Mouse (Mus musculus): Measurements from ENCODE around the gene Cchcr1. TPM values are rescaled to one million over a fixed set of nuclear protein-coding genes. Genes with fewer than 3 reads are reported as not detected.

Gene Cchcr1
- polyA plus RNA-seq, 1 experiment from 2014 or later: 19.7 TPM

DNA sequence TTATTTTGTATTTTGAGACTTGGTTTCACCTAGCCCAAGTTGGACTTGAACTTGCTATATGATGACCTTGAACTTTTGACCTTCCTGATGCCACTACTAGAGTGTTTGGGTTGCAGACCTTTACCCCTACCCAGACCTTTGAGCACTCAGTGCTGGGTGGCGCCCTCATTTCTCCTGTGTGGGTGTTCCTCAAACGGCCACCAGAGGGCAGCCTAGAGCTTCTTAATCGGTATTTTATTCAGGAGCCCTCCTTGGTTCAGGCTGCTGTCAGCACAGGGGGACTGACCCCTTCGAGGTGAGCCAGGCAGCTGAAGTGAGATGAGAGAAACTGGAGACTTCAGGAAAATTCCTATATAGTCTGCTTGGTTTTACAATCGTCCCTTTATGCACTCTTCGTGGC is 27.8 kb downstream of the Cchcr1 start:
- WGBS: 35% methylated on average over 6 of the region's 6 CpGs
- Histone ChIP-seq H3K9ac (no peak overlapping the region), H3K27ac (no peak overlapping the region), H3K4me3 (replicated peaks) (no peak overlapping the region), H3K27me3 (replicated peaks) (no peaks in the 10 kb centered on the region), H3K4me1 (peaks cover 8% of the 10 kb centered on the region), H3K4me2 (no peak overlapping the region), H3K36me3 (no peaks in the 10 kb centered on the region), H3K9me3 (no peaks in the 10 kb centered on the region)
- no peak for ATAC-seq (ENCODE audit: insufficient read depth, low FRiP score, low read depth)

DNA sequence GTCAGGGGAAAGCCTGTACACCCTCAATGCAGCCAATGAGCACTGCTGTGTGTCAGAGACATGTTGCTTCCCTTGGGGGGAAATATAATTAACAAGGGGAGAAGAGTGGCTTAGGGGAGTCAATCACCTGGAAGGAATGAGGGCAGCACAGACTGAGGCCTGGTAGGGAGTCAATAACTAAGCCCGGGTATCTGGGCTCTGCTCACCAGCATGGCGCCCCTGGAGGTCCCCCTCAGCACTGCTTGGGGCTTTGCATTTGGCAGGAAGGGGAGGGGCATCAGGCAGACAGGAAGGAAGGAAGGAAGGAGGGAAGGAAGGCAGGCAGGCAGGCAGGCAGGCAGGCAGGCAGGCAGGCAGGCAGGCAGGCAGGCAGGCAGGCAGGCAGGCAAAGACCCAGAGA is 30.6 kb downstream of the Cchcr1 start:
- H3K4me1 ChIP-seq: peaks cover 14% of the 10 kb centered on the region
- no peak overlapping the region for H3K4me2 ChIP-seq
- H3K27ac ChIP-seq: no peak overlapping the region
- no peaks in the 10 kb centered on the region for H3K36me3 ChIP-seq
- ATAC-seq (ENCODE audit: insufficient read depth, low FRiP score, low read depth): no peak
- no peaks in the 10 kb centered on the region for H3K27me3 ChIP-seq (replicated peaks)
- no peaks in the 10 kb centered on the region for H3K9me3 ChIP-seq
- 80% methylated on average over 2 of the region's 2 CpGs for WGBS
- no peak overlapping the region for H3K9ac ChIP-seq
- no peak overlapping the region for H3K4me3 ChIP-seq (replicated peaks)

DNA sequence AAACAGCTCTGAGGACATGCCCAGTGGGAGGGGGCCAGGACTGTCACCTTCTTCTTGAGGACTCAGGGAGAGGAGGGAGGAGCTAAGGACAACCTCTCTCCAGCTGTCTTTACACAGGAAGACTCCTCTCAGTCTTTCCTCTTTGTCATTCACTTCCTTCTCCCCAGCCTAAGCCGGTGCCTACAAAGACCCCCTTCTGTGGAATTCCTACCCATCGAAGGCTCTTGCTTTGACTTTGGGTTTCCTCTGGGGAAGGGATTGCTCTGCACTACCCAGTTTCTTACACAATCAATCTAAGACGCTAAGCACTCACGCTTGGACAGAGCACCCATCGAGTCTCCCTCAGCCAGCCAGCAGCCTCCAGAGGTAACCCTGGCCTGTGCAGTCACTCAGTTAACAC is 31.7 kb downstream of the Cchcr1 start:
- no peaks in the 10 kb centered on the region for H3K36me3 ChIP-seq
- no peak overlapping the region for H3K4me3 ChIP-seq (replicated peaks)
- WGBS: 29% methylated on average over 5 of the region's 5 CpGs
- H3K4me1 ChIP-seq: peaks cover 14% of the 10 kb centered on the region
- no peaks in the 10 kb centered on the region for H3K27me3 ChIP-seq (replicated peaks)
- H3K9me3 ChIP-seq: no peaks in the 10 kb centered on the region
- no peak overlapping the region for H3K9ac ChIP-seq
- H3K27ac ChIP-seq: peak overlapping the region; percentile 40; the same call in 1 of the 2 replicates
- ATAC-seq (ENCODE audit: insufficient read depth, low FRiP score, low read depth): no peak
- H3K4me2 ChIP-seq: no peak overlapping the region

DNA sequence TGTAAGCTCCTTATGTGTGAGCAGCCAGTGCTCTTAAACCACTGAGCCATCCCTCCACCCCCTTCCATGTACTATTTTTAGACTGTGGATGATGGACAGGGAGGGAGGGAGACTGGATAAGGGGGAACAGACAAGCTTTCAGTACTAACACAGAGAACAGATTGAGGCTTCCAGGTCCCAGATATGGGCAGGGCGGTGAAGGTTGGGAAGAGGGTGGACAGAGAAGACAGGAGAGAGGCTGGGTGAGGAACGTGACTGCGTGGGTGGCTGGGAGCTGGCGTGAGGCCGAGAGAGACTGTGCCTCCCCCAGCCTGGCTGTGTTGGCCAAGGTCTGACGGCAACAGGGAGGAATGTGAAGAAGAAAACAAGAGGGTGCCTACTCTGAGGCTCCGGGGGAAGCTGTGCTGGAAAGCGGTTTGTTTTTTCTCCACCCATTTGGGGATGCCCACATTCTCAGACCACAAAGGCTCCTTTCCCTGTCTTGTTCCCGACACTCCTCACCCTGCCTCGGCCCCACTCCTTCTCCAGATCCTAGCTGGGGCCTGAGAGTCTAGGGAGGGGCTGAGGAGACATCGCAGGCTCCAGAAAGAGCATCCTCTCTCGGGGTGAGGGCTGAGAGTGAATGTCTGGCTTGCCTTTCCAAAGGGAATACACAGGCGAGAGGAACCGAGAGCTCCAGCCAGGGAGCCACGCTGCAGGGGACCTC is 32.7 kb downstream of the Cchcr1 start:
- H3K9ac ChIP-seq: no peak overlapping the region
- H3K4me2 ChIP-seq: peak overlapping the region; percentile 39
- no peaks in the 10 kb centered on the region for H3K9me3 ChIP-seq

DNA sequence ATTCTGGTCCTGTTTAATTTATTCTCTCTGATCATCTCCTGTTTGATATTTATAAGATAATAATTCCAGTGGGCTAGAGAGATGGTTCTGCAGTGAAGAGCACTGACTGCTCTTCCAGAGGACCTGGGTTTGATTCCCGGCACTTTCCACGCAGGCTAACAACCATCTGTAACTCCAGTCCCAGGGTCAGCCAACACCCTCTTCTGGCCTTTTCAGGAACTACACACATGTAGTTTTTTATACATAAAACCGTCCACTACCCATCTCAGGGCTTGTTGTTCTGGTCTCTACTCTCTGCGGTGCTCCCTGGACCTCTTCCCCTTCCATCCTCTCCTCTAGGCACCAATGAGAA is 33.2 kb downstream of the Cchcr1 start:
- no peak overlapping the region for H3K9ac ChIP-seq
- H3K4me2 ChIP-seq: peak overlapping the region; percentile 39; the same call in 1 of the 2 replicates
- 93% methylated on average over 4 of the region's 4 CpGs for WGBS
- no peaks in the 10 kb centered on the region for H3K9me3 ChIP-seq
- H3K4me1 ChIP-seq: peaks cover 14% of the 10 kb centered on the region
- ATAC-seq (ENCODE audit: insufficient read depth, low FRiP score, low read depth): no peak; the same call in 1 of the 2 replicates
- H3K4me3 ChIP-seq (replicated peaks): no peak overlapping the region
- no peaks in the 10 kb centered on the region for H3K36me3 ChIP-seq
- peak overlapping the region; percentile 87 for H3K27ac ChIP-seq
- H3K27me3 ChIP-seq (replicated peaks): no peaks in the 10 kb centered on the region

More for the DNA sequence above, 32.7 kb downstream of the Cchcr1 start:
- Histone ChIP-seq H3K27ac (peak overlapping the region; percentile 87), H3K36me3 (no peaks in the 10 kb centered on the region), H3K4me3 (replicated peaks) (no peak overlapping the region), H3K27me3 (replicated peaks) (no peaks in the 10 kb centered on the region), H3K4me1 (peaks cover 14% of the 10 kb centered on the region)
- ATAC-seq (ENCODE audit: insufficient read depth, low FRiP score, low read depth): peak; percentile 62
- 29% methylated on average over 15 of the region's 15 CpGs for WGBS

DNA sequence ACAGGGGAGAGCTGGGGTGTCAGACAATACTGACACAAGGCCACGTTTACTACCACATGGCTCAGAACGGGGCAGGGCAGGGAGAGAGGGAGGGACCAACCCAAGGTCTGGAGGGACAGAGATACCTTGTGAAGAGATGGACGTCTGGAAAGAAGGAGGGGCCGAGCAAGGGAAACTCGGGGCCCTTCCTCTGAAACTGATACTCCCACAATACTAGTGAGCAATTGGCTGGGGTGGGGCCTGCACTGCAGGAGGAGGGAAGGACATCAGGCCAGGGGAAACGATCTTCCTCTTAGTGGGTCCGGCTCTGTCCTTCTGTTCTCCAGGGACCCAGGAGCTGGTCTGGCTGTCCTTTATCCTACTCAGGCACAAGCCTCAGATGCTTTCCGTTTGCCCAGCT is 34.0 kb downstream of the Cchcr1 start:
- WGBS: 46% methylated on average over 8 of the region's 8 CpGs
- Histone ChIP-seq H3K4me2 (no peak overlapping the region), H3K9me3 (no peaks in the 10 kb centered on the region), H3K36me3 (no peaks in the 10 kb centered on the region), H3K4me3 (replicated peaks) (no peak overlapping the region), H3K9ac (no peak overlapping the region), H3K27me3 (replicated peaks) (no peaks in the 10 kb centered on the region), H3K27ac (no peak overlapping the region), H3K4me1 (peaks cover 14% of the 10 kb centered on the region)
- no peak for ATAC-seq (ENCODE audit: insufficient read depth, low FRiP score, low read depth)

DNA sequence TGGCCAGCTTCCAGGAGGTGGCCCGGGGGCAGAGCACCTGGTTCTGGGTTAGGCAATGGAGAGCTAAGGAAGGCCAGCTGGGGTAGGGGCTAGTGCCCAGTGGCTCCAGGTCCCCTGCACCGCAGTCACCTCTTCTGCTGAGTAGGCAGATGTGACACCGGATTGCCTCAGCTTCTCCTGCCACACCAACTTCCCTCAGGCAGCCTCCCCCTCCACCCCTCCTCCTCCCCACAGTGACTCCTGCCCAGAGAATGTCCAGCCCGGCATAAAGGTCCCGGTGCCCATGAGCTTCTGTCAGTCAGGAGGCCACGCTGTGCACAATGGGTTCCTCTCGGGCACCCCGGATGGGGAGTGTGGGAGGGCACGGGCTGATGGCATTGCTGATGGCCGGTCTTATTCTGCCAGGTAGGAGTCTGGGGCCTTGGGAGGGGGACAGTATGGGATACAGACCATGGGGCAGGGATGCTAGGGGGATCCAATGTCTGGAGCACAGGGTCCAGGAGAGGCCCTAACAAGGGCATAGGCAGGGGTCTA is 35.0 kb downstream of the Cchcr1 start, which contains the start of gene Cdsn:
Cdsn (plus strand) TSS at position 248 of the 534 bp plus-strand sequence.
- H3K36me3 ChIP-seq: no peaks in the 10 kb centered on the region
- H3K4me3 ChIP-seq (replicated peaks): no peak within 1 kb of the TSS
- no peaks in the 10 kb centered on the region for H3K9me3 ChIP-seq
- H3K9ac ChIP-seq: no peak within 1 kb of the TSS
- H3K4me2 ChIP-seq: no peak within 1 kb of the TSS
- no peak within 1 kb of the TSS for H3K27ac ChIP-seq
- H3K4me1 ChIP-seq: peaks cover 14% of the 10 kb centered on the region
- H3K27me3 ChIP-seq (replicated peaks): no peaks in the 10 kb centered on the region
- no peak for ATAC-seq (ENCODE audit: insufficient read depth, low FRiP score, low read depth)
- 73% methylated on average over 10 of the region's 10 CpGs for WGBS

DNA sequence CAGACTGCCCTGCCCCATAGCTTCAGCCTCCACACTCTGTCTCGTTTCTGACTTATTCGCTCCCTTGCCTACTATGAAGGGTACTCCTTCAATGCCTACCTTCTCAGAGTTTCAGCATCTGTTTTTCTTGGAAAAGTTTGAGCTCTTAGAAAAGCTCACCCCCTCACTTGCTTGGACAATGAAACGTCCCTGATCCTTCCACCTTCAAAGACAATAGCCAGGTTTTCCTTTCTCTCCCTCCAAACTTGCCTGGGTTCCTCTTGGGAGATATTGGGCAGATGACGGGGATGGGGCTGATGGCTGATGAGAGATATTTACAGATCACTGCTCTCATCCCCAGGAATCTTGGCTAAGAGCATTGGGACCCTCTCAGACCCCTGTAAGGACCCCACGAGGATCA is 37.4 kb downstream of the Cchcr1 start:
- ATAC-seq (ENCODE audit: insufficient read depth, low FRiP score, low read depth): no peak
- WGBS: 79% methylated on average over 5 of the region's 5 CpGs
- Histone ChIP-seq H3K4me2 (no peak overlapping the region), H3K9ac (no peak overlapping the region), H3K4me1 (peaks cover 9% of the 10 kb centered on the region), H3K9me3 (no peaks in the 10 kb centered on the region), H3K4me3 (replicated peaks) (no peak overlapping the region), H3K27ac (no peak overlapping the region), H3K36me3 (no peaks in the 10 kb centered on the region), H3K27me3 (replicated peaks) (no peaks in the 10 kb centered on the region)

DNA sequence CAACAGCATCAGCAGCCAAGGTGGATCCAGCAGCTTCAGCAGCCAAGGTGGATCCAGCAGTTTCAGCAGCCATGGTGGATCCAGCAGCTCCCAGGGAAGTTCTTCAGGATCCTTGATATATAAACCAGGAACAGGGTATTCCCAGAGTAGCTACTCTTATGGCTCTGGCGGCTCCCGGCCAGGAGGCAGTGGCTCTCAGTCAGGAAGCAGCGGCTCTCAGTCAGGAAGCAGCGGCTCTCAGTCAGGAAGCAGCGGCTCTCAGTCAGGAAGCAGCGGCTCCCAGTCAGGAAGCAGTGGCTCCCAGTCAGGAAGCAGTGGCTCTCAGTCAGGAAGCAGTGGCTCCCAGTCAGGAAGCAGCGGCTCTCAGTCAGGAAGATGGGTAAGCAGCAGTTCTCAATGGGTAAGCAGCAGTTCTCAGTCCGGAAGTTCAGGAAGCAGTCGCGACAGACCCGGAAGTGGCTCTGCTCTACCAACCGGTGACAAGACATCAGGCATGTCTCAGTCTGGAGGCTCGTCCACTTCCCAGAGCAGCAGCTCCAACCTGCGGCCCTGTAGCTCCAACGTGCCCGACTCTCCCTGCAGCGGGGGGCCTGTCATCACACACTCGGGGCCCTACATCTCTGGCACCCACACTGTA is 38.0 kb downstream of the Cchcr1 start:
- no peaks in the 10 kb centered on the region for H3K9me3 ChIP-seq
- no peak overlapping the region for H3K27ac ChIP-seq
- 90% methylated on average over 18 of the region's 18 CpGs for WGBS
- ATAC-seq (ENCODE audit: insufficient read depth, low FRiP score, low read depth): no peak
- no peak overlapping the region for H3K4me3 ChIP-seq (replicated peaks)
- H3K4me1 ChIP-seq: peaks cover 4% of the 10 kb centered on the region; the same call in 1 of the 2 replicates
- H3K36me3 ChIP-seq: no peaks in the 10 kb centered on the region
- no peaks in the 10 kb centered on the region for H3K27me3 ChIP-seq (replicated peaks)
- no peak overlapping the region for H3K4me2 ChIP-seq
- H3K9ac ChIP-seq: no peak overlapping the region

DNA sequence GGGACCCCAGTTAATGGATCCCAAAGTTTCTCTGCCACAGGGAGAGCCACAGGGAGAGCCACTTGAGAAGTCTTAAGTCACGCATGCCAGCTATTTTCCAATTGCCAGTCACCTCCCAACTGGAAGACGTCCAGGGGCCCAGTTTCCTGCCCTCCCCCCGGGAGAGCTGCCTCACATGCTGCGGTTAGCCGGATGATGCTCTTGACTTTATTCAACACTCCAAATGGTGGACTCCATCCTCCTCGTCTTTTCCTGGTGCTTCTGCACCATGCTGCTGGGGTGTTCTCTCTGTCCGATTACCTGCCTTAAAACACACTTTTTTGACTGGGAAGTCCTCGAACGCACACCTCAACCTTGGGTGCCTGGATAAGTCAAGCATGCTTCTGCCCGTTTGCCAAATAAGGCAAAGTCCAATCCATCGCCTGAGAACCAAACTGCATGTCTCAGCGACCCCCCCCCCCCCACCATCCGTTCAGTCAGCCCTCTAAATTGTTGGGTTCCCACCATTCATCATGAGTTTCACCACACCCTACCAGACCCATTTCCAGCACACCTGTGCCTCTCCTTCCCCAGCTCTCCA is 39.4 kb downstream of the Cchcr1 start:
- H3K27me3 ChIP-seq (replicated peaks): no peaks in the 10 kb centered on the region
- no peak overlapping the region for H3K4me2 ChIP-seq
- H3K4me1 ChIP-seq: no peaks in the 10 kb centered on the region
- no peak overlapping the region for H3K9ac ChIP-seq
- no peak for ATAC-seq (ENCODE audit: insufficient read depth, low FRiP score, low read depth)
- H3K9me3 ChIP-seq: no peaks in the 10 kb centered on the region
- no peak overlapping the region for H3K27ac ChIP-seq
- H3K36me3 ChIP-seq: no peaks in the 10 kb centered on the region
- WGBS: 82% methylated on average over 13 of the region's 13 CpGs
- H3K4me3 ChIP-seq (replicated peaks): no peak overlapping the region

DNA sequence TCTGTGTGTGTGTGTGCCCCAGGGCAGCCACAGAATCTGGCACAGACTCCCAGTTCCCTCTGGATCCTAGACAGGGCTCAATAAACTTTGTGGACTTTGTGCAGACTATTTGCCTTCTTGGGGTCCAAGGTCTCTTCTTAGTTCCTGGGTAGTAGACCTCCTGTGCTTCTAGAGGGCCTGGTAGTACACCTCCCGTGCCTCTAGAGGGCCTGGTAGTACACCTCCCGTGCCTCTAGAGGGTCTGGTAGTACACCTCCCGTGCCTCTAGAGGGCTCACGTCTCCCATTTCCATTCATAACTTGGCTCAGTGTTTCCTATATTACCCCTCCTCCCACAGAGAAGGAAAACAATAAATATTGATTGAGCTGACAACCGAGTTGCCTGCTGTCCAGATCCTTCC is 39.9 kb downstream of the Cchcr1 start:
- peak overlapping the region; percentile 19; the same call in 1 of the 2 replicates for H3K4me2 ChIP-seq
- H3K36me3 ChIP-seq: no peaks in the 10 kb centered on the region
- no peaks in the 10 kb centered on the region for H3K4me1 ChIP-seq
- H3K27ac ChIP-seq: peak overlapping the region; percentile 57; the same call in 1 of the 2 replicates
- no peak overlapping the region for H3K9ac ChIP-seq
- peak; percentile 8; the same call in 1 of the 2 replicates for ATAC-seq (ENCODE audit: insufficient read depth, low FRiP score, low read depth)
- H3K27me3 ChIP-seq (replicated peaks): no peaks in the 10 kb centered on the region
- no peaks in the 10 kb centered on the region for H3K9me3 ChIP-seq
- 21% methylated on average over 5 of the region's 5 CpGs for WGBS
- H3K4me3 ChIP-seq (replicated peaks): no peak overlapping the region

DNA sequence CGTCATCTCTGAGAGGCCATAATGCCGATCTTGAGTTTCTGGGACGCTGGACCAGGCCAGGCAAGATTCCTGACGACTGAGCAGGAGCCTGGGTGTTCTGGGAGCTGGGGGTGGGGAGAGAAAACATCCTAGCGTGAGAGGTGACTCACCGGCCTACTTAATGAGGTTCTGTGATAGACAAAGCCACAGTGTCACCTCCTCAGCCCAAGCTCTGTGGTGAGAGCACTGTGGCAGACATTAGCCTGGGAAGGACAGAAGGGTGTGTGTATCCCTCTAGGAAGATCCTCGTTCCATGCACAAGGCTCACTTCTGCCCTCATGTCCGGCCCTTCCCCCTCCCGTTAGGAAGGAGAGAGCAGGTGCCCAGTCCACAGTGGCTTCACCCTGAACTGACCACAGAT is 40.5 kb downstream of the Cchcr1 start:
- peak overlapping the region; percentile 19; the same call in 1 of the 2 replicates for H3K4me2 ChIP-seq
- H3K36me3 ChIP-seq: no peaks in the 10 kb centered on the region
- H3K27ac ChIP-seq: peak overlapping the region; percentile 57; the same call in 1 of the 2 replicates
- no peak overlapping the region for H3K4me3 ChIP-seq (replicated peaks)
- no peaks in the 10 kb centered on the region for H3K27me3 ChIP-seq (replicated peaks)
- 62% methylated on average over 9 of the region's 9 CpGs for WGBS
- no peak for ATAC-seq (ENCODE audit: insufficient read depth, low FRiP score, low read depth)
- no peaks in the 10 kb centered on the region for H3K9me3 ChIP-seq
- H3K4me1 ChIP-seq: no peaks in the 10 kb centered on the region
- H3K9ac ChIP-seq: no peak overlapping the region

All from stomach, embryonic 15.5 days (tissue).